Mouse (Mus musculus) adrenal gland, adult 10 weeks (tissue): ENCODE measurements around the gene Olfr959. TPM values are rescaled to one million over a fixed set of nuclear protein-coding genes. Genes with fewer than 3 reads are reported as not detected.

Experiments
- polyA plus RNA-seq: library from polyadenylated mRNA; stranded (reverse); fragments of 350-450 nt; fragmentation: Illumina TruSeq; extraction: RNeasy Lipid Tissue Mini Kit (QIAGEN cat#74804); gene quantifications from one replicate; pipeline ENCODE4 v1.2.3, GENCODE M21; 2014; ENCODE audit warnings: low read depth, low replicate concordance

Olfr959 gene
- polyA plus RNA-seq = not detected

DNA sequence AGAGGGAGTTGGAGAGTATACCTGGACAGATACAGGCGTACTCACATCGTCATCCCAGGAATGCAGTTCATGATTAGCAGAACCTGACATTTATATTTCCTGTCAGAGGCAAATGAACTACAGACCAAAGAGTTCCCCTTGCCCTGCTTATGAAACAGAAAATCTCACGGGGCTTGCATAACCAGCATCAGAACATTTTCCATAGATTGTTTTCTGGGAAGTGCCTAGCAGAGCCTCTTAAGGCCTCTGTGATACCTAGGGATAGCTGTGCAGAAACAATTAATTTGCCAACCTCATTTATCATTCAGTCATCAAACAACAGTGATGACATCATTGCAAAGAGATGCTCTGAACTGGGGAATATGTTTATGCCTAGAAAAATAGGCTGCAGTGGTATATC is at the start of gene Olfr959:
TSS of gene Olfr959 (minus strand) at position 101 of the 400 bp plus-strand sequence.

DNA sequence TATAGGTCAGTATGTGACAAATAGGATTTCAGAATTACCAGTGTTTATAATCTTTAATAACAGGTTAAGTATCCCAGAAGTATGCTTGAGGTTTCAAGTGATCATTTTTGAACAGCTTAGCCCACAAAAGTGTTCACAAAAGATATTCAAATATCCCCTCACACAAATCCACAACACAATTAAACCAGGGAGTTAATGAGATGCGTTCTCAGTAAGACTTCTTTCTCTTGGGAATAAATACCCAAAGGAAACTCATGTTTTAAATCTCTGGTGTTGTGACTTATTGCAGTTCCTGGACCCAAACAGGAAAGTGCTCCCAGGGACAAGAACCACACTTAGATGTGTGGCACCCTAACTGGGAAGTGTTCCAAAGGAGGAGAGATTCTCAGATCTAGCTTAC is 45.7 kb upstream of the Olfr959 start, which contains the start of gene Olfr960:
TSS of gene Olfr960 (plus strand) at position 301 of the 400 bp plus-strand sequence.

DNA sequence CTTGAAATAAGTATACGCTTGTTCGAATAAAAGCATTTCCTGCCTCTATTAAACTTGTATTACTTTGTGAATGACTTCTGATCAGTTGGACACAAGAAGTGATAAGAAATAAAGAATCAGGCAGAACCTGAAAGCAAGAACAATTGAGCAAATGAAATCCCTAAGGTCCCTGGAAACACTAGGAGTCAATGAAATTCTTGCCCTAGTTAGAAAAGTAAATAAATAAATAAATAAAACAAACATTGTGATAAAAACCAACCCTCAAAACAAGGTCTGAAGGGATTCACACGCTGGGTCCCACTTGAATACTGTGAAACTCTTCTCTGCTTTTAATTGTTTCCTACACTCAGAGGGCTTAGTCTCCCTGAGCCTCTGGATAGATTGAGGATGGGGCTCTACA is 35.0 kb upstream of the Olfr959 start, which contains the start of gene Olfr148:
TSS of gene Olfr148 (plus strand) at position 301 of the 400 bp plus-strand sequence.

DNA sequence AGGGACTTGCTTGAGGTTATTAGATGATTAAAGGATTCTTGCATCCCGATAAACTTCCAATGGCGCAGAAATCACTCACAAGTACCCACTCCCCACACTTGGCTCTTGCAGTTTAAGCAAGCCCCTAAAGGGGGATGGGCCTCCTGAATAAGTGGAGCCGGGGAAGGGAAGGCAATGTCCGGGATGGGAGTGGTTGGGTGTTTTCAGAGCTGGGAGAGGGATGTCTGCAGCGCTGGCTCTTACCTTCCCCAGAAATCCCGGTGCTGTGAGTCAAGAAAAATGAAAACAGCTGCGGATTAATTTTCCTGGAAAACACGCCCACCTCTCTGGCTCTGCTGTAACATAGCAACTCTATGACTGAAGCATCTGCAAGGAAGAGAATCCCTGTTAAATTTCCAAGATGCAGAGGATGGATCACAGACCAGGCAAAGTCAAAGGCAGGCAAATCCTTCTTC is 28.7 kb upstream of the Olfr959 start, which contains the start of gene AW551984:
TSS of gene AW551984 (minus strand) at position 405 of the 455 bp plus-strand sequence.

DNA sequence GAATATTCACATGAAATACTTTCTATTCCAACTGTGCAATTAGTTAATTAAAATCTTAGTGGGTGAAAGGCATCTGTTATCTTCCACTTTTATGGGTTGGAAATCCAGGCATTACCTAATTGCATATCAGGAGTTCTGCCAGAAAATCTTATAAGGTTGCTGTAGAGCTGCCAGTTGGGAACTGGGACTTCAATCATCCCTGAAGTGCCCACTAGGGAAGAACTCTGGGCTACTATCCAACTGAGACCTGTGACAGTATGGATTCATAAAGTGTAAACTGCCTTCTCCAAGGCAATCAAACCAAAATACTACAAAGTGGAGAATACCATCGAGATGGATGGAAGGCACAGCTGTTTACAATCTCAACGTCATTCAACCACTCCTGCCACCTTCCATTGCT is 21.4 kb downstream of the Olfr959 start, which contains the start of gene Olfr958:
TSS of gene Olfr958 (minus strand) at position 109 of the 400 bp plus-strand sequence.

Other genes starting within 250 kb of the Olfr959 start
- not detected for gene Olfr948, start 249.5 kb downstream of the Olfr959 start, polyA plus RNA-seq
- not detected for gene Olfr951, start 188.2 kb downstream of the Olfr959 start, polyA plus RNA-seq
- not detected for gene Olfr952, start 148.4 kb downstream of the Olfr959 start, polyA plus RNA-seq
- not detected for gene Olfr954, start 118.9 kb downstream of the Olfr959 start, polyA plus RNA-seq
- not detected for gene Olfr955, start 103.6 kb downstream of the Olfr959 start, polyA plus RNA-seq
- not detected for gene Olfr44, start 81.6 kb downstream of the Olfr959 start, polyA plus RNA-seq
- not detected for gene Olfr957, start 59.8 kb downstream of the Olfr959 start, polyA plus RNA-seq
- not detected for gene Olfr958, start 21.5 kb downstream of the Olfr959 start, polyA plus RNA-seq
- 27.7 TPM for gene AW551984, start 28.8 kb upstream of the Olfr959 start, polyA plus RNA-seq
- not detected for gene Olfr148, start 35.1 kb upstream of the Olfr959 start, polyA plus RNA-seq
- gene Olfr960, start 45.8 kb upstream of the Olfr959 start, polyA plus RNA-seq = not detected
- not detected for gene Olfr961, start 69.5 kb upstream of the Olfr959 start, polyA plus RNA-seq
- not detected for gene Olfr963, start 91.6 kb upstream of the Olfr959 start, polyA plus RNA-seq
- not detected for gene Olfr149, start 131.5 kb upstream of the Olfr959 start, polyA plus RNA-seq
- not detected for gene Olfr965, start 135.8 kb upstream of the Olfr959 start, polyA plus RNA-seq
- gene Olfr150, start 155.4 kb upstream of the Olfr959 start, polyA plus RNA-seq = not detected
- gene Olfr967, start 170.7 kb upstream of the Olfr959 start, polyA plus RNA-seq = not detected
- gene Olfr968, start 207.7 kb upstream of the Olfr959 start, polyA plus RNA-seq = not detected
- gene Olfr969, start 215.4 kb upstream of the Olfr959 start, polyA plus RNA-seq = not detected
- gene Olfr970, start 233.3 kb upstream of the Olfr959 start, polyA plus RNA-seq = not detected